Mouse (Mus musculus): ENCODE measurements around the gene Errfi1. TPM values are rescaled to one million over a fixed set of nuclear protein-coding genes. Genes with fewer than 3 reads are reported as not detected.
"Not testable (repeated sequence)": the region's sequence is repeated elsewhere in the genome, so short reads cannot be mapped to it uniquely, and the experiment has no call there.

Errfi1 gene
- total and polyA plus RNA-seq, 2 experiments from 2014 or later: 17.2 to 34.9 TPM

DNA sequence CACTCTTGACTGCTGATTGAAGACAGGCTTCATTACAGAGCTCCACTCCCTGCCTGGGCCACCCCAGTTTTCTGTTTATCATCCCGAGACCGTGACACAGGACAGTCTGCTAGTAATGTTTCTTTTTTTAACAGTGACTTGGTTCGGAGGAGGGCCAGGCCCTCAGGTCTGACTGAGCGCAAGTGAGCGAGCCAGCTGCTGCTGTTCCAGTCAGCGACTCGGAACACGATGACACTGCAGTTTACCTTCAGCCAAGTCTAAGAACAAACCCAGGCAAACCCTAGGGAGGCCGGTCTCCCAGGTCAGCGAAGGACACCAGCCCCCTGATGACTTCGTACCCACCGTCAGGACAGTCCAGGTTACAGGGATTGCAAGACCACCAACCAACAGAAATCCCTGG lies 48.3 kb downstream of the Errfi1 start:
- Histone ChIP-seq H3K36me3 (ENCODE audit: insufficient read depth) (peaks cover 74% of the 10 kb centered on the region), H3K4me1 (ENCODE audit: insufficient read depth) (no peaks in the 10 kb centered on the region), H3K27ac (ENCODE audit: low read depth, low read length) (no peak overlapping the region), H3K4me3 (ENCODE audit: low read depth, low read length) (no peak overlapping the region), H3K9ac (no peak overlapping the region), H3K27me3 (ENCODE audit: insufficient read depth, low read length) (no peaks in the 10 kb centered on the region), H3K9me3 (ENCODE audit: low read length) (no peaks in the 10 kb centered on the region), H3K4me2 (ENCODE audit: low read depth) (no peak overlapping the region)
- DNase-seq: no peak
- no peak for TF ChIP-seq CTCF (IDR thresholded peaks at IDR 0.05; ENCODE audit: low read depth)
- no peak for ATAC-seq
- 96% methylated on average over 12 of the region's 12 CpGs for WGBS

DNA sequence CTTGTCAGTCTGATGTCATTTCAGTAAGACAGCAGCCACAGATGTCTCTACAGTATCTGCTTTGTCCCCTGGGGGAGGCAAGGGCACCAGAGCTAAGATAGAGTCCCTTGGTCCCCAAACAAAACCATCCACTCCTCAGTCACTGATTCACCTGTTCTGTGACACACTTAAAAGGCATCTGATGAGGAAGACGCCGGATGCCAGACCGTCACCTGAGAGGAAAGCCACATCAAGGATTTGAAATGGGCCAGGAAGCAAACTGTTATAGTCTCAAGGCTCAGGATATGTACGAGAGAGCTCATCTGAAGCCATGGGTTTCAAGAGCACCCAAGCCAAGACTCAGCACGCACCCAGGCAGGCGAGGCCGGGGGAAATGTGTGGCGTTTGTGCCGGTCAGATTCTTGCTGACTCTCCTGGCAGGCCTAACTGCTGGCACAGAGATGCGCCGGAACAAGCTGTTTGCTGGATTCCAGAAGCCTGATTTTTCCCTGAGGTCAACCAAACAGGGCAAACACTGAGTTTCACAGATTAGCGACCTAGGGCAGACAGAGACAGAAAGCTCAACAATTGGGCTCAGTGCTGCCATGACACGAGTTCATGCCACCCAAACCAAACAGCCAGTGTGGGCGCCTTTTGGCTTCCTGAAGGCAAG lies 49.5 kb downstream of the Errfi1 start:
- WGBS: 94% methylated on average over 14 of the region's 14 CpGs
- Histone ChIP-seq H3K36me3 (ENCODE audit: insufficient read depth) (peaks cover 70% of the 10 kb centered on the region), H3K9ac (no peak overlapping the region), H3K4me1 (ENCODE audit: insufficient read depth) (no peaks in the 10 kb centered on the region), H3K4me3 (ENCODE audit: low read depth, low read length) (no peak overlapping the region), H3K9me3 (ENCODE audit: low read length) (no peaks in the 10 kb centered on the region), H3K27me3 (ENCODE audit: insufficient read depth, low read length) (no peaks in the 10 kb centered on the region), H3K4me2 (ENCODE audit: low read depth) (no peak overlapping the region), H3K27ac (ENCODE audit: low read depth, low read length) (no peak overlapping the region)
- ATAC-seq: no peak
- no peak for TF ChIP-seq CTCF (IDR thresholded peaks at IDR 0.05; ENCODE audit: low read depth)
- DNase-seq: no peak

DNA sequence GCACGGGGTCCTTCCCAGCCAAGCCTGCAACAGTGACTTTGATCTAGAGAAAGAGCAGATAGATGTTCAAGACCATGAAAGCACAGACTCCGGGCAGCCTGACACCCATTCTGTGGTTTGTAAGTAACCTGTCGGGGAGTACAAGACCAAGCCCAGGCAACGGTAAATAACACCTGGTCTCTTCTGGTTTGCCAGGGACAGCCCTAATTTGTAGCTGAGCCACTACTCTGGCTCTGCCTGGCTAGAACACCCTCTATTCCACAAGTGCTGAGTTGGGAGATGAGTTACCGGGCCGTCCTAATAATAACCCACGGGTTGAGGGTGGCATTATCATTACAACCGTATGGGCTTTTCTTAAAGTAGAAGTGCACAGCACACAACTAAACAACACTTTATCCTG lies 53.4 kb downstream of the Errfi1 start:
- Histone ChIP-seq H3K4me3 (ENCODE audit: low read depth, low read length) (no peak overlapping the region), H3K27ac (ENCODE audit: low read depth, low read length) (no peak overlapping the region), H3K36me3 (ENCODE audit: insufficient read depth) (peaks cover 43% of the 10 kb centered on the region), H3K9ac (no peak overlapping the region), H3K4me2 (ENCODE audit: low read depth) (no peak overlapping the region), H3K27me3 (ENCODE audit: insufficient read depth, low read length) (no peaks in the 10 kb centered on the region), H3K9me3 (ENCODE audit: low read length) (no peaks in the 10 kb centered on the region), H3K4me1 (ENCODE audit: insufficient read depth) (no peaks in the 10 kb centered on the region)
- 95% methylated on average over 8 of the region's 8 CpGs for WGBS
- DNase-seq (no peak), ATAC-seq (no peak)
- no peak for TF ChIP-seq CTCF (IDR thresholded peaks at IDR 0.05; ENCODE audit: low read depth)

DNA sequence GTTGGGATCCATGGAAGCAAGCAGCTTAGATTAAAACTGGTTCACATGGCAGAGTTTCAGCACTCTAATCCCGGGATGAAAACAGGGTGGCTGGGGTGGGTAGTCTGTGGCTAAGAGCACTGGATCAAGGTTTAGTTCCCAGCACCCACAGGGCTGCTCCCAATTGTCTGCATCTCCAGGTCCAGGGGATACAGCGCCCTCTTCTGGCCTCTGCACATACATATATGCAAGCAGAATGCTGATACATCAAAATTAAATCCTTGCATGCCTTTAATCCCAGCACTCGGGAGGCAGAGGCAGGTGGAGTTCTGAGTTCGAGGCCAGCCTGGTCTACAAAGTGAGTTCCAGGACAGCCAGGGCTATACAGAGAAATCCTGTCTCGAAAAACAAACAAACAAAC lies 54.8 kb downstream of the Errfi1 start:
- not testable (repeated sequence) for H3K4me1 ChIP-seq (ENCODE audit: insufficient read depth); H3K4me3 ChIP-seq (ENCODE audit: low read depth, low read length); ATAC-seq; H3K27ac ChIP-seq (ENCODE audit: low read depth, low read length); H3K4me2 ChIP-seq (ENCODE audit: low read depth); DNase-seq; H3K9me3 ChIP-seq (ENCODE audit: low read length); H3K27me3 ChIP-seq (ENCODE audit: insufficient read depth, low read length); H3K9ac ChIP-seq
- TF ChIP-seq CTCF (IDR thresholded peaks at IDR 0.05; ENCODE audit: low read depth): peak; percentile 35
- WGBS: 73% methylated on average over 5 of the region's 5 CpGs
- H3K36me3 ChIP-seq (ENCODE audit: insufficient read depth): peaks cover 29% of the 10 kb centered on the region

DNA sequence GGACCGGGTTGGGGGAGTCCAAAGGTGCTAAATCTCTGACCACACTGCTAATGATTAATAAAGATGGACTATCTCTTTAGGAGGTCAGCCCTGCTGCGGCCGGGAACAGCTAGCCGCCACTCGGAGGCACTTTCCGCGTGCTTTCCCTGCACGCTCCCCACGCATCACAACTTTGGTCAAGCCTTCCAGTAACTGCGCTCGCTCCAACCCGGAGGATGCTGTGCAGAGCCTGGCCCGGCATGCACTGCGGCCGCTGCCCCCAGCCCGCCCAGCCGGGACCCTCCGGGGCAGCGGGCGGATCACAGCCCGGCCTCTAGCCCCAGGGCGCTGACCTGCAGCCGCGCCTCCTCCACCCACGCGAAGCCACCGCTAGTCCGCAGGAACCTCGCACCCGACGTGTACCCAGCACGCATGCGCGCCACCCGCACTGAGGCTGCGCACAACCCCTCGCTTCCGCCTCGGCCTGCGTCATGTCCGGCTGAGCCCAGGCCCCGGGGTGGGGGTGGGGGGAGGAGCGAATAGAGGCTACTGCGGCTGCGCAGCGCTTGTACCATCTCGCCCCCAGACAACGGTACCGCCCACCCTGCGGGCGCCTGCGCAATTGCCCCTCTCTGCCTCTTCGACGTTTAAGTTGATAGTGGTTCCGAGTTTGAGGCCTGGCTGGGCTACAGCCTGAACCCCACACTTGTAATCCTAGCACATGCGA lies 55.9 kb downstream of the Errfi1 start:
- no peaks in the 10 kb centered on the region for H3K27me3 ChIP-seq (ENCODE audit: insufficient read depth, low read length)
- 3% methylated on average over 56 of the region's 56 CpGs for WGBS
- TF ChIP-seq CTCF (IDR thresholded peaks at IDR 0.05; ENCODE audit: low read depth): peak; percentile 50
- peak overlapping the region; percentile 74 for H3K9ac ChIP-seq
- peak overlapping the region; percentile 85 for H3K4me2 ChIP-seq (ENCODE audit: low read depth)
- H3K4me1 ChIP-seq (ENCODE audit: insufficient read depth): no peaks in the 10 kb centered on the region
- H3K27ac ChIP-seq (ENCODE audit: low read depth, low read length): peak overlapping the region; percentile 81
- DNase-seq (peak; percentile 100), ATAC-seq (peak; percentile 90)
- H3K4me3 ChIP-seq (ENCODE audit: low read depth, low read length): peak overlapping the region; percentile 73
- H3K9me3 ChIP-seq (ENCODE audit: low read length): no peaks in the 10 kb centered on the region
- H3K36me3 ChIP-seq (ENCODE audit: insufficient read depth): peaks cover 22% of the 10 kb centered on the region; the same call in 1 of the 2 replicates

DNA sequence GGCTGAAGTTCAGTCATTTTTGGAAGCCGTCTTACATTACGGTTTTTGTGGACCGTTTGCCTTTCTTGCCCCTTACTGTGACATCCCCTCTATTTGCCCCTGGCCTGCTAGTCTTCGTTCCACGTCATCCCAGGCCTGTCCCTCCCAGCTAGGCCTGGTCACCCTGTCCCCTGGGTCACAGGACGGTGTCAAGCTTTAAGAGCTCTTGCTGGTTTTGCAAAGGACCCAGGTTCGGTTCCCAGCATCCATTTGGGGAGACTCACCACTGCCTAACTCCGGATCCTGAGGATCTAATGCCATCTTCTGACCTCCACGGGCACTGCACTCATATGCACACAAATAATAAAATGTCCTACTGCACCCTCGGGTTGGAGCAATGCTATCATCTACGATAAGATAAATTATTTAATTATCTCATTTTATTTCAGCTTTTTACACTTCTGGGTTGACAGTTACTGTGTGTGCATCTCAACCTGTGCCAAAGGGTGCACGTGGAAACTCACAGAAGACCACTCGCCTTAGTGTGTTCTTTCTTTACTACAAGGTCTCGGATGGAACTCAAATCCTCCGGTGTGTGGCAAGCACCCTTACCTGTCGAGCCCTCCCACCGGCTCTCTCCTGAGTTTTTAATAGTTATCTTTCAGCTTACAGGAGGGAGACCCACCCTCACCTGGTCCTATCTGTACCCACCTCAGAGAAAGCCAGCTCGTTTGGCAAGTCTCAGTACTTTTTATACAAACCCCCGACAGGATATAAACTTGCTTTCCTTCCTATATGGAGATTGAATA lies 56.6 kb downstream of the Errfi1 start:
- Histone ChIP-seq H3K27me3 (ENCODE audit: insufficient read depth, low read length) (no peaks in the 10 kb centered on the region), H3K4me1 (ENCODE audit: insufficient read depth) (peaks cover 4% of the 10 kb centered on the region), H3K27ac (ENCODE audit: low read depth, low read length) (peak overlapping the region; percentile 63), H3K9me3 (ENCODE audit: low read length) (no peaks in the 10 kb centered on the region), H3K9ac (no peak overlapping the region), H3K4me3 (ENCODE audit: low read depth, low read length) (0 out of 2 replicates have a peak overlapping the region, but pooled peaks have one; percentile 73), H3K36me3 (ENCODE audit: insufficient read depth) (peaks cover 17% of the 10 kb centered on the region; the same call in 1 of the 2 replicates), H3K4me2 (ENCODE audit: low read depth) (peak overlapping the region; percentile 23)
- no peak for TF ChIP-seq CTCF (IDR thresholded peaks at IDR 0.05; ENCODE audit: low read depth)
- DNase-seq (no peak), ATAC-seq (no peak)
- WGBS: 88% methylated on average over 19 of the region's 19 CpGs
